ENCODE assay signal across 8 mouse cellular contexts in the genomic region with DNA sequence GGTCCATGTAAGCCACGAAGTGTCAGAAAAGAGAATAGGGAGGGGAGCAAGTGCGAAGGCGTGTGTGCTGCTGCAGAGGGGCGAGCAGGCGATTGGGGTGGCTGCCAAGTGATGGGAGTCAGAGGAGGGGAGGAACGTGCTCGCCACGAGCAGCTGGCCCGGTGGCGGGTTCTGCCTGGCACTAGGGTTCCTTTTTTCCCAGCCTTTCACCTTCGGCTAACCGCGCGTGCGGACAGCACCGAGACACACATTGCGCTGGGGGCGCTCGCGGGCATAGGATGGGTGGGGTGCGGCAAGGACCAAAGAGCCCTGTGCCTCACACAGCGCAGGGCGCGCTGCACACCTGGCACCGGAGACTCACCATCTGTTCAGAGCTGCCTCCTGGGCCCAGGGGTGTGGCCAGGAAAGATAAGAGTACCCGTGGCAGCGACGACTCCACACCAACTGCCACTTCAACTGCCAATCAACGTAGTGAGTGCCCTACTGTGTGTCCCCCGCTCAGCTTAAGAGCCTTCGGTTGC. TPM values are rescaled to one million over a fixed set of nuclear protein-coding genes. Genes with fewer than 3 reads are reported as not detected.
DNase-seq lines count a peak whose midpoint lies in the region; ATAC-seq and TF ChIP-seq lines count a peak whose summit lies in the region.

No protein-coding gene starts in this region.

- peak overlapping the region; percentile 92 for H3K27ac ChIP-seq in cortical plate, adult 2 months (ENCODE audit: insufficient read depth, low read length)
- H3K27ac ChIP-seq in hindbrain, embryonic 16.5 days (ENCODE audit: low read depth, low read length) = peak overlapping the region; percentile 93
- peak overlapping the region; percentile 97 for H3K27ac ChIP-seq in left cerebral cortex, adult 2 months

- WGBS in hindbrain, embryonic 16.5 days = under 1% methylated on average over 31 of the region's 31 CpGs

- H3K4me1 ChIP-seq in cortical plate, adult 2 months (ENCODE audit: control insufficient read depth, insufficient read depth, low read length) = no peaks in the 10 kb centered on the region
- peaks cover 7% of the 10 kb centered on the region for H3K4me1 ChIP-seq in hindbrain, embryonic 16.5 days (ENCODE audit: control insufficient read depth, insufficient read depth, low read depth, low read length)

- 0 out of 2 replicates have a peak, but pooled peaks have one; percentile 34 for TF ChIP-seq POLR2A in cortical plate, adult 2 months (IDR thresholded peaks at IDR 0.05; ENCODE audit: extremely low read depth, insufficient read depth, low read length)

- H3K9me3 ChIP-seq in hindbrain, embryonic 16.5 days (ENCODE audit: control insufficient read depth, low read length) = no peaks in the 10 kb centered on the region

- no peak; the same call in 1 of the 2 replicates for TF ChIP-seq CTCF in cortical plate, adult 2 months (IDR thresholded peaks at IDR 0.05; ENCODE audit: extremely low read depth, insufficient read depth, low read length)
- TF ChIP-seq CTCF in left cerebral cortex, adult 2 months (IDR thresholded peaks at IDR 0.05) = peak; percentile 69

- peak overlapping the region; percentile 78 for H3K9ac ChIP-seq in hindbrain, embryonic 16.5 days (ENCODE audit: low read depth, low read length)

- peak; percentile 87 to 93 for DNase-seq in adrenal gland, adult (ENCODE audit: inconsistent age in 2 of 2, low spot score in 1 of 2)
- peak; percentile 42 to 65 for DNase-seq in gastrocnemius, adult 8-10 months (ENCODE audit: low spot score in 2 of 2)
- DNase-seq in left cerebral cortex, adult 2 months (ENCODE audit: extremely low spot score in 1 of 2, low spot score in 2 of 2) = peak; percentile 79 to 82
- DNase-seq in lung, postnatal 4 days = peak; percentile 89 to 90
- peak; percentile 63 for DNase-seq in retina, postnatal 7 days (ENCODE audit: low read depth, low spot score)
- peak; percentile 96 to 98 for DNase-seq in thymus, postnatal 36 days

- H3K4me2 ChIP-seq in hindbrain, embryonic 16.5 days (ENCODE audit: low read length) = peak overlapping the region; percentile 91

- no peaks in the 10 kb centered on the region for H3K36me3 ChIP-seq in hindbrain, embryonic 16.5 days (ENCODE audit: control insufficient read depth, insufficient read depth, low read length)

- peak overlapping the region; percentile 70 for H3K4me3 ChIP-seq in cortical plate, adult 2 months (ENCODE audit: insufficient read depth, low read length)
- H3K4me3 ChIP-seq in hindbrain, embryonic 16.5 days (ENCODE audit: low read length) = peak overlapping the region; percentile 68
- H3K4me3 ChIP-seq in left cerebral cortex, adult 2 months = peak overlapping the region; percentile 69

- intact Hi-C loops in left cerebral cortex, adult 2 months (cut with DNase I) = loop anchor here (2.0 to 10.0 kb wide), 2 partner anchors 55 to 1125 kb away; no protein-coding TSS in a partner anchor

- peak; percentile 87 for ATAC-seq in hindbrain, embryonic 16.5 days

- no peaks in the 10 kb centered on the region for H3K27me3 ChIP-seq in hindbrain, embryonic 16.5 days (replicated peaks; ENCODE audit: control insufficient read depth, insufficient read depth, low read length)

RNA-seq across cellular contexts. Expression of gene Sox4, which starts 6.0 kb away (rescaled TPM):
- 11.2 and 12.0 TPM in 2 replicates for polyA plus RNA-seq in cortical plate, adult 2 months (2012; rRNA removed)
- 1 to 10 TPM; 1.1 to 2.5 (median 1.6) TPM for total RNA-seq in gastrocnemius, adult 8-10 months (2022)
- polyA plus RNA-seq in hindbrain, embryonic 16.5 days (2015; fragmentation: Nextera tagmentation; extraction: Ambion mirVana) = 65.4 and 105 TPM in 2 replicates
- 10 to 100 TPM; 17.2 to 19.8 TPM for total RNA-seq in left cerebral cortex, adult 2 months (2021)

Comparison
In these comparisons a context has a peak if more than half of its experiments do, and no peak if none do; other contexts are left out.
1. Peak in every context shown above with its lines: DNase-seq, ATAC-seq, H3K4me3 ChIP-seq and H3K27ac ChIP-seq.
2. RNA of gene Sox4, which starts 6.0 kb away (total RNA-seq): 17.2 to 19.8 TPM in left cerebral cortex, adult 2 months; 1.1 to 2.5 TPM in gastrocnemius, adult 8-10 months; every median in the first group is over 4 times any median in the second.